ENCODE assay signal across 21 mouse cellular contexts in the genomic region with DNA sequence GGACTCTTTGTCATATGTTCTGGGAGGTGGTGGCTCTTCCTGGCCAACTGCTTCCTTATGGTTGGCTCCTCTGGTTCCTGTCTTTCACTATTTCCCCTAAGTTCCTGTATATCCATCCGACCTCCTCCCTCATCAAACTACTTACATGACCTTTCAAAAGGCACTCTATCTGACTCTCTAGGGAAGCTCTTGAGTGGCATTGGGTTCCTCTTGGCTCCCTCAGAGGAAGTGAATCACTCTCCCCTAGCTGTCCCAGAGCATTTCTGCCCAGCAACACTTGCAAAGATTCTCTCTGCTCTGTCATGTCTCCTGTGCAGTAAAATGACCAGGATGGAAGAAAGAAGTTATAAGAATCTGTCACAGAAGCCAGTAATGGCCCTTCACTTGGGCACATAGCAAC.
DNase-seq lines count a peak whose midpoint lies in the region; ATAC-seq and TF ChIP-seq lines count a peak whose summit lies in the region.
"Had no signal": no experiment of that assay in that cellular context is flagged by ENCODE, and none has a peak within 500 bp of the region (broad histone marks: within the 10 kb centered on the region; RNA-seq: fewer than 3 reads in every experiment).

No protein-coding gene starts in this region.

- H3K27ac ChIP-seq in kidney, embryonic 16.5 days (ENCODE audit: low read length) = no peak overlapping the region
- H3K27ac ChIP-seq in CH12.LX (ENCODE audit: insufficient read depth, low read depth) = no peak overlapping the region
- H3K27ac ChIP-seq in midbrain, embryonic 14.5 days (replicated peaks; ENCODE audit: low read depth, low read length) = peak overlapping the region; percentile 84
- H3K27ac ChIP-seq: embryonic facial prominence, embryonic 10.5 days; heart, embryonic 10.5 days; limb, embryonic 13.5 days had no signal

- in situ Hi-C loops in CH12.LX (cut with MboI; ENCODE audit: low pct_ligation_motif_present, low pct_unique_long_range_greater_than_20kb, low sequenced_read_pairs) = no loop called here

- H3K9ac ChIP-seq in kidney, embryonic 16.5 days (replicated peaks; ENCODE audit: low read length) = no peak overlapping the region
- no peak overlapping the region for H3K9ac ChIP-seq in CH12.LX (ENCODE audit: insufficient read depth, low read depth)
- no peak overlapping the region for H3K9ac ChIP-seq in midbrain, embryonic 14.5 days (replicated peaks; ENCODE audit: low read length)
- H3K9ac ChIP-seq: limb, embryonic 13.5 days had no signal

- ATAC-seq in kidney, embryonic 16.5 days (ENCODE audit: low FRiP score, low TSS enrichment) = no peak
- ATAC-seq in midbrain, embryonic 14.5 days (ENCODE audit: low FRiP score, low TSS enrichment) = no peak

- dilution Hi-C loops in CH12.LX (cut with MboI; ENCODE audit: extremely low pct_ligation_motif_present, extremely low pct_unique_long_range_greater_than_20kb, low sequenced_read_pairs) = no loop called here

- no peak for TF ChIP-seq EP300 in CH12.LX (IDR thresholded peaks at IDR 0.05; ENCODE audit: low read length)

- no peaks in the 10 kb centered on the region for H3K4me1 ChIP-seq in kidney, embryonic 16.5 days (ENCODE audit: insufficient read depth, low read length)
- peaks cover 2 to 8% of the 10 kb centered on the region in 2 experiments; a peak in 2 of 4 replicates for H3K4me1 ChIP-seq in CH12.LX (ENCODE audit: control insufficient read depth in 1 of 2, insufficient read depth in 2 of 2)
- H3K4me1 ChIP-seq in midbrain, embryonic 14.5 days (ENCODE audit: control insufficient read depth, insufficient read depth, low read length) = peaks cover 69% of the 10 kb centered on the region

- WGBS in kidney, embryonic 16.5 days = 63% methylated on average over 1 of the region's 1 CpGs
- WGBS in midbrain, embryonic 14.5 days = 78% methylated on average over 1 of the region's 1 CpGs

- peak; percentile 10 to 34 for DNase-seq in adrenal gland, postnatal 36 days
- DNase-seq in adrenal gland, adult 8-10 months = no peak
- DNase-seq in kidney, postnatal 14 days = peak; percentile 13
- DNase-seq in CH12.LX (ENCODE audit: extremely low read depth) = peak; percentile 10
- no peak for DNase-seq in midbrain, embryonic 14.5 days
- DNase-seq in heart, postnatal 14 days = no peak
- no peak for DNase-seq in spleen, adult 18-20 months
- DNase-seq: B cell, adult 2 months; cerebellum, adult 11-12 months; cerebellum, postnatal 25 days; gastrocnemius, postnatal 36 days; heart, postnatal 10 days; kidney, adult 2 months; kidney, postnatal 36 days; layer of hippocampus, adult 9-11 months; lung, adult 18-20 months; thymus, postnatal 4 days had no signal

- no peak for TF ChIP-seq RAD21 in CH12.LX (IDR thresholded peaks at IDR 0.05; ENCODE audit: low read depth, low read length)

- no peaks in the 10 kb centered on the region for H3K9me3 ChIP-seq in kidney, embryonic 16.5 days (ENCODE audit: low read length)
- no peaks in the 10 kb centered on the region for H3K9me3 ChIP-seq in CH12.LX (replicated peaks; ENCODE audit: low read length)
- no peaks in the 10 kb centered on the region for H3K9me3 ChIP-seq in midbrain, embryonic 14.5 days (ENCODE audit: control insufficient read depth, low read length)
- H3K9me3 ChIP-seq: embryonic facial prominence, embryonic 10.5 days; heart, embryonic 10.5 days; limb, embryonic 13.5 days had no signal

- H3K4me2 ChIP-seq in kidney, embryonic 16.5 days (replicated peaks; ENCODE audit: low read depth, low read length) = no peak overlapping the region
- H3K4me2 ChIP-seq in CH12.LX (ENCODE audit: insufficient read depth, low read depth, poor library complexity, severe bottlenecking) = no peak overlapping the region
- H3K4me2 ChIP-seq in midbrain, embryonic 14.5 days (ENCODE audit: low read length) = no peak overlapping the region
- H3K4me2 ChIP-seq: limb, embryonic 13.5 days had no signal

- H3K36me3 ChIP-seq in kidney, embryonic 16.5 days (ENCODE audit: insufficient read depth, low read length) = no peaks in the 10 kb centered on the region
- no peaks in the 10 kb centered on the region for H3K36me3 ChIP-seq in CH12.LX (replicated peaks in 1 of 2; ENCODE audit: control insufficient read depth in 1 of 2, insufficient read depth in 1 of 2, low read length in 1 of 2)
- no peaks in the 10 kb centered on the region for H3K36me3 ChIP-seq in midbrain, embryonic 14.5 days (ENCODE audit: control insufficient read depth, insufficient read depth, low read length)
- H3K36me3 ChIP-seq: embryonic facial prominence, embryonic 10.5 days; heart, embryonic 10.5 days; limb, embryonic 13.5 days had no signal

- no peaks in the 10 kb centered on the region for H3K79me2 ChIP-seq in CH12.LX (replicated peaks; ENCODE audit: control insufficient read depth, extremely low read depth, insufficient read depth, poor library complexity, severe bottlenecking)

- intact Hi-C loops in heart, postnatal 14 days (cut with DNase I) = no loop called here

- no peak overlapping the region for H3K4me3 ChIP-seq in kidney, embryonic 16.5 days (ENCODE audit: low read length)
- no peak overlapping the region for H3K4me3 ChIP-seq in CH12.LX (replicated peaks in 1 of 3; ENCODE audit: low read depth in 2 of 3, low read length in 2 of 3, poor library complexity in 1 of 3)
- H3K4me3 ChIP-seq in midbrain, embryonic 14.5 days (replicated peaks; ENCODE audit: low read depth, low read length) = no peak overlapping the region
- H3K4me3 ChIP-seq: embryonic facial prominence, embryonic 10.5 days; heart, embryonic 10.5 days; limb, embryonic 13.5 days had no signal

- TF ChIP-seq CTCF in CH12.LX (conservative IDR thresholded peaks at IDR 0.05 in 1 of 2, IDR thresholded peaks at IDR 0.05 in 1 of 2; ENCODE audit: low read depth in 2 of 2, low read length in 2 of 2) = no peak

- H3K27me3 ChIP-seq in kidney, embryonic 16.5 days (ENCODE audit: insufficient read depth, low read length) = no peaks in the 10 kb centered on the region
- H3K27me3 ChIP-seq in CH12.LX (replicated peaks) = no peaks in the 10 kb centered on the region
- H3K27me3 ChIP-seq in midbrain, embryonic 14.5 days (ENCODE audit: control insufficient read depth, insufficient read depth, low read length) = no peaks in the 10 kb centered on the region
- H3K27me3 ChIP-seq: limb, embryonic 13.5 days had no signal

- no peak for TF ChIP-seq POLR2A in CH12.LX (IDR thresholded peaks at IDR 0.05; ENCODE audit: low read depth, low read length)

TF ChIP-seq in CH12.LX, 34 proteins besides CTCF, POLR2A, EP300 and RAD21:
- TF ChIP-seq HCFC1 (IDR thresholded peaks at IDR 0.05; ENCODE audit: low read depth, low read length) (no peak), CHD2 (IDR thresholded peaks at IDR 0.05; ENCODE audit: low read length) (no peak), JUND (conservative IDR thresholded peaks at IDR 0.05; ENCODE audit: low read depth, low read length) (no peak), PAX5 (IDR thresholded peaks at IDR 0.05; ENCODE audit: low read length) (no peak), ZMIZ1 (IDR thresholded peaks at IDR 0.05; ENCODE audit: low read depth, low read length) (no peak), POLR2AphosphoS2 (IDR thresholded peaks at IDR 0.05; ENCODE audit: low read depth, low read length) (no peak), KAT2A (IDR thresholded peaks at IDR 0.05; ENCODE audit: insufficient replicate concordance, low read length) (no peak), ZNF384 (IDR thresholded peaks at IDR 0.05; ENCODE audit: low read depth, low read length) (no peak), MAZ (IDR thresholded peaks at IDR 0.05; ENCODE audit: low read depth, low read length) (no peak), ZC3H11A (IDR thresholded peaks at IDR 0.05; ENCODE audit: low read depth, low read length) (no peak), IRF4 (IDR thresholded peaks at IDR 0.05; ENCODE audit: low read depth, low read length) (no peak), NRF1 (IDR thresholded peaks at IDR 0.05; ENCODE audit: low read depth, low read length) (no peak), E2F4 (IDR thresholded peaks at IDR 0.05; ENCODE audit: insufficient replicate concordance, low read depth, low read length) (no peak), MEF2A (IDR thresholded peaks at IDR 0.05; ENCODE audit: borderline replicate concordance, low read depth, low read length) (no peak), ETS1 (conservative IDR thresholded peaks at IDR 0.05; ENCODE audit: low read depth, low read length) (no peak), ELF1 (IDR thresholded peaks at IDR 0.05; ENCODE audit: low read depth, low read length) (no peak), NELFE (IDR thresholded peaks at IDR 0.05; ENCODE audit: low read depth, low read length) (no peak), GABPA (IDR thresholded peaks at IDR 0.05; ENCODE audit: insufficient replicate concordance, low read depth, low read length) (no peak)

Comparison
In these comparisons a context has a peak if more than half of its experiments do, and no peak if none do; other contexts are left out.
1. DNase-seq: peak in adrenal gland, postnatal 36 days (2 of 2), kidney, postnatal 14 days (single experiment) and CH12.LX (single experiment); none in adrenal gland, adult 8-10 months (single experiment), midbrain, embryonic 14.5 days (single experiment), heart, postnatal 14 days (0 of 2) and spleen, adult 18-20 months (0 of 2).